Mouse (Mus musculus) hindbrain, postnatal 0 days (tissue): ENCODE measurements around the gene Ngp. TPM values are rescaled to one million over a fixed set of nuclear protein-coding genes. Genes with fewer than 3 reads are reported as not detected.

ENCODE experiments used
- ATAC-seq: fragments of 200-750 bp; cut with Nextera tagmentation; 2 replicates; pipeline ENCODE4 v1.8.0; 2017; ENCODE audit warnings: mild to moderate bottlenecking, moderate TSS enrichment, moderate library complexity
- DNase-seq: peaks from one replicate; pipeline ENCODE4 v3.0.0-alpha.2; 2015; ENCODE audit warnings: low spot score
- H3K27ac ChIP-seq: fragments of 300-500 bp; sonication (generic); 2 replicates; pipeline ENCODE4 v1.5.1; 2014; ENCODE audit warnings: mild to moderate bottlenecking
- H3K27me3 ChIP-seq: fragments of 300-500 bp; sonication (generic); 2 replicates; pipeline ENCODE4 v1.6.1; 2014; ENCODE audit warnings: low read length, mixed read lengths; ENCODE audit not compliant: insufficient read depth
- H3K36me3 ChIP-seq: fragments of 300-500 bp; sonication (generic); 2 replicates; pipeline ENCODE4 v1.6.1; 2014; ENCODE audit warnings: low read length, mixed read lengths; ENCODE audit not compliant: insufficient read depth
- H3K4me1 ChIP-seq: fragments of 300-500 bp; sonication (generic); 2 replicates; pipeline ENCODE4 v1.6.1; 2014; ENCODE audit warnings: antibody characterized with exemption, low read length, mixed read lengths; ENCODE audit not compliant: insufficient read depth
- H3K4me2 ChIP-seq: fragments of 300-500 bp; sonication (generic); 2 replicates; pipeline ENCODE4 v1.6.1; 2014; ENCODE audit warnings: low read depth, mild to moderate bottlenecking, low read length, moderate library complexity, mixed read lengths
- H3K4me3 ChIP-seq: fragments of 300-500 bp; sonication (generic); 2 replicates; pipeline ENCODE4 v1.5.1; 2014; ENCODE audit warnings: low read length
- H3K9ac ChIP-seq: fragments of 300-500 bp; sonication (generic); replicated peaks from 2 replicates; pipeline ENCODE4 v1.6.1; 2014; ENCODE audit warnings: mild to moderate bottlenecking, low read length, moderate library complexity, mixed read lengths
- H3K9me3 ChIP-seq: fragments of 300-500 bp; sonication (generic); 2 replicates; pipeline ENCODE4 v1.6.1; 2016; ENCODE audit warnings: low read length, mixed read lengths
- CTCF ChIP-seq: IDR thresholded peaks from 2 replicates; pipeline ENCODE4 v1.5.1; 2016; ENCODE audit warnings: antibody characterized with exemption, control low read depth, low read depth
- WGBS: fragments of 180-500 bp; shearing (Covaris S2); extraction: QIAGEN DNeasy Blood & Tissue Kit; methylation state at CpG from one replicate; pipeline ENCODE4 v1.1.7; 2014; 5-methylcytosine and 5-hydroxymethylcytosine counted together
- polyA plus RNA-seq: library from polyadenylated mRNA; unstranded; fragments of >200 nt; fragmentation: Nextera tagmentation; extraction: Ambion mirVana; gene quantifications from 2 replicates; pipeline ENCODE4 v1.2.1, GENCODE M21; 2015
- total RNA-seq: library from RNA; depleted of rRNA; stranded (reverse); fragments of >200 nt; gene quantifications from 2 replicates; pipeline ENCODE4 v1.2.3, GENCODE M21; 2014; rRNA removed

Ngp gene
- total and polyA plus RNA-seq, 2 experiments from 2014 or later, result 0.16 to 1.6 TPM

GRCm38 (mm10) chr9:110466179-110466578, 46.6 kb downstream of the Ngp start:
- H3K9ac ChIP-seq, result no peak overlapping the region
- H3K4me3 ChIP-seq, result no peak overlapping the region
- no peaks in the 10 kb centered on the region for H3K4me1 ChIP-seq
- 87% methylated on average over 3 of the region's 3 CpGs for WGBS
- no peak overlapping the region for H3K4me2 ChIP-seq
- ATAC-seq, result no peak
- no peaks in the 10 kb centered on the region for H3K36me3 ChIP-seq
- H3K27ac ChIP-seq, result no peak overlapping the region
- no peaks in the 10 kb centered on the region for H3K27me3 ChIP-seq
- no peak for DNase-seq
- peak; percentile 51 for TF ChIP-seq CTCF
- no peaks in the 10 kb centered on the region for H3K9me3 ChIP-seq

Other genes starting within 250 kb of the Ngp start
- 412 and 470 TPM in 2 replicates for gene Cspg5, start 176.0 kb upstream of the Ngp start, total RNA-seq
- gene Cspg5, start 176.0 kb upstream of the Ngp start, polyA plus RNA-seq, result 261 and 266 TPM in 2 replicates
- gene Elp6, start 114.6 kb upstream of the Ngp start, total RNA-seq, result 27.6 and 30.9 TPM in 2 replicates
- 30.0 and 31.1 TPM in 2 replicates for gene Elp6, start 114.6 kb upstream of the Ngp start, polyA plus RNA-seq
- gene Scap, start 86.5 kb upstream of the Ngp start, total RNA-seq, result 162 and 168 TPM in 2 replicates
- 48.6 and 50.9 TPM in 2 replicates for gene Scap, start 86.5 kb upstream of the Ngp start, polyA plus RNA-seq
- gene Ptpn23, start 11.5 kb upstream of the Ngp start, total RNA-seq, result 23.4 and 31.6 TPM in 2 replicates
- gene Ptpn23, start 11.5 kb upstream of the Ngp start, polyA plus RNA-seq, result 12.0 and 13.2 TPM in 2 replicates
- 30.6 and 32.1 TPM in 2 replicates for gene Klhl18, start 56.9 kb downstream of the Ngp start, total RNA-seq
- 16.1 and 19.0 TPM in 2 replicates for gene Klhl18, start 56.9 kb downstream of the Ngp start, polyA plus RNA-seq
- 3.3 and 3.9 TPM in 2 replicates for gene Kif9, start 57.2 kb downstream of the Ngp start, total RNA-seq
- 3.9 and 4.0 TPM in 2 replicates for gene Kif9, start 57.2 kb downstream of the Ngp start, polyA plus RNA-seq
- gene Setd2, start 112.8 kb downstream of the Ngp start, total RNA-seq, result 58.9 and 64.9 TPM in 2 replicates
- gene Setd2, start 112.8 kb downstream of the Ngp start, polyA plus RNA-seq, result 24.7 and 25.6 TPM in 2 replicates
- gene Nradd, start 204.7 kb downstream of the Ngp start, total RNA-seq, result 23.1 and 30.6 TPM in 2 replicates
- gene Nradd, start 204.7 kb downstream of the Ngp start, polyA plus RNA-seq, result 18.7 and 19.3 TPM in 2 replicates
- gene Nbeal2, start 234.4 kb downstream of the Ngp start, total RNA-seq, result 9.0 and 11.5 TPM in 2 replicates
- gene Nbeal2, start 234.4 kb downstream of the Ngp start, polyA plus RNA-seq, result 1.8 and 1.9 TPM in 2 replicates
- 15.0 and 17.0 TPM in 2 replicates for gene Ccdc12, start 236.8 kb downstream of the Ngp start, total RNA-seq
- gene Ccdc12, start 236.8 kb downstream of the Ngp start, polyA plus RNA-seq, result 108 and 113 TPM in 2 replicates